Mouse (Mus musculus) right cerebral cortex, postnatal 25 days (tissue): ENCODE results near the gene Ffar1.
"Not testable (repeated sequence)": the region's sequence is repeated elsewhere in the genome, so short reads cannot be mapped to it uniquely, and the experiment has no call there.

ENCODE experiments used
- DNase-seq: peaks from one replicate; pipeline ENCODE4 v3.0.0; 2022

Ffar1 gene

DNA sequence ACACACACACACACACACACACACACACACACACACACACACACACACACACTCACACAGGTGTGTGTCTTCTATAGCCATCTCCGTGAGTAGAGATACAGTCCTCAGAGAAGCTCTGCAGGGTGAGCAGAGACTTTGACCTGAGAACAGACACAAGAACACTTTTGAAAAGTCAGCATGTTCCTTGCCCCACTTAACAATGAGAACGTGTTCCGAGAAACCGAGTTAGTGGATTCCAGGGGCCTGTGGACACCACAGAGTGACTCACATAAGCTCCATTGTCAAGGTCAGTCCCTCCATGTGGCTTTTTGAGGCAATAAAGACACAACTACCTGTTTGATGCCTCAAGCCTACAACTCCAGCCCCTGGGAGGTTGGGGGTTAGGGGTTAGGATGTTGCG is 14.0 kb downstream of the Ffar1 start:
- DNase-seq, result no peak

GRCm38 (mm10) chr7:30846505-30847053 is 14.8 kb downstream of the Ffar1 start:
- no peak for DNase-seq

GRCm38 (mm10) chr7:30844676-30845297 is 16.6 kb downstream of the Ffar1 start:
- no peak for DNase-seq

- no peak for DNase-seq
Observed at GRCm38 (mm10) chr7:30842092-30842491, 19.3 kb downstream of the Ffar1 start.

DNA sequence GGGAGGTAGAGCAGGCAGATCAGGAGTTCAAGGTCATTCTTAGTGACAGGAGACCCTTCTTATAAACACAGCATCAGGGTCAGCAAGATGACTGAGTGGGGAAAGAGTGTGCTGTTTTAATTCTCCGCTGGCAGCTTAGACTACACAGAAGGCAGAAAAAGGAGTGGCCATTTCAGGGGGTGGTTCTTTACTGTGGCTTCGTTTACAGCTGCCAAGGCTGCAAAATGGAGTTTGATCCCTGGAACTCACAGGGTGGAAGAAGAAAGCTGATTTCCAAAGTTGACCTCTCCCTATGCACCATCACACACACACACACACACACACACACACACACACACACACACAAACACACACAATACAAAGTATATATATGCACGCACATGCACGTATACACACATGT is 20.0 kb downstream of the Ffar1 start:
- no peak for DNase-seq

- no peak for DNase-seq
Observed at GRCm38 (mm10) chr7:30840306-30840705, 21.1 kb downstream of the Ffar1 start.

DNA sequence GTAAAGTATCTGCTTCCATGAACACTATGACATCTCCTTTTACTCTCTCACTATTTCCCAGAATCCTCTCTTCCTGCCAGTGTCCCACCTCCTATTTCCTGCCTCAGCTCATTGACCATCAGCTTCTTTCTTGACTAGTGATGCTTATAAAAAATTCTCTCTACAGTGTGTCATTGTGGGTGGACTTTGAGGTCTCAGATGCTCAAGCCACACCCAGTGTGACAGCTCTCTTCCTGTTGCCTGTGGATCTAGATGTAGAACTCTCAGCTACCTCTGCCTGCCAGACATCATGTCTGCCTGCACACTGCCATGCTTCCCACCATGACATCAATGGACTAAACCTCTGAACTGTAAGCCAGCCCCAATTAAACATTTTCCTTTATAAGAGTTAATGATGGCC is 24.1 kb downstream of the Ffar1 start:
- no peak for DNase-seq

DNA sequence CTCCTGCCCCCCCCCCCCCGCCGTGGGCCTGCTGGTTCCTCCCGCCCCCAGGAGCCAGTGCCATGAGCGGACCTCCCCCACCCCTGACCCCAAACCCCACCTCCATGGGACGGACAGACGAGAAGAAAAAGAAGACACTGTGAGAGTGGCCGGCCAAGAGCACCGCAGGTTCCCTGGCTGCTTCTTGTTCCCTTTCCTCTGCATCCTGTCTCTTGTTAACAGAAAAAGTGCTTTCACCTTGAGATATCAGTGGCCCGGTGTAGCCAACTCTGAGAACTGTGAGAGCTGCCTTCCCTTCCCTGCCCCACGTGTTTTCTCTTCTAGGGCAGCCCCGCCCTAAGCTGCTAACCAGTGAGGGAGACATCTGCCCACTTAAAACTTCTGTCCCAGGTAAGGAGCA is 28.7 kb downstream of the Ffar1 start:
- not testable (repeated sequence) for DNase-seq

DNA sequence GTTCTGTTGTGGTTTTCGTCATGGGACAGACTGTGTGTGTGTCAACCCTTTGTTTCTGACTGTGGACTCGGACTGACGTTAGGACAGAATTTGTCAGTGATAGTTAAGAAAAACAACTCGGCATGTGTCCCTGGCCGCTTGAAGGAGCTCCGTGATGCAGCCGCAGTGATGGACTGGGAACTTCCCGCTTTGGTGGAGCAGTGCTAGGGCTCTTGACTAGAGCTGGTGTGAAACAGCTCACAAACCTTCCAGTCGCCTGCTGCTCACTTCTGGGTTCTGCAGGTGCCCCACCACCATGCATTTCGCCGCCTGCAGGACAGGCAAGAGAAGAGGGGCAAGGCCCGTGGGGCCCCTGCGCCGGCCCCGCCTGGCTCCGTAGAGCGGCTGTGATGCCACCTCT is 29.1 kb downstream of the Ffar1 start:
- no peak for DNase-seq

DNA sequence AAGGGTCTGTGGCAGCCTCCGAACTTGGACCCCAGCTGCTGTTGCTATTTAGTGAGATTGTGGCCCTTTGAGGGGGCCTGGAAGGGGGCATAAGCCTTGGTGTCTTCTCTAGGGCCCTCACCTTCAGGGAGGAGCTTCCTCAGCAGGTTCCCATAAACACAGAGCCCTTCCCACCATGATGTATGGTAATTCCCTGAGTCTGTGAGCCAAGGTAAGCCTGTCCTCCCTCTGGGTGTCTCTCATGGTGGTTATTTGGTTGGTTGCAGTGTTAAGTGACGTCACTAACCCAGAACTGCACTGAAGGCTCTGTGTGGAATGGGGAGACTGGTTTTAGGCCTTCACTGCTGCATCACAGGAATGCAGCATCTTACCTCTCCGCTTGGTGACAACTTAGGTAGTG is 31.9 kb downstream of the Ffar1 start:
- no peak for DNase-seq

GRCm38 (mm10) chr7:30828871-30829270 is 32.5 kb downstream of the Ffar1 start:
- DNase-seq, result not testable (repeated sequence)

GRCm38 (mm10) chr7:30826660-30827059 is 34.7 kb downstream of the Ffar1 start:
- DNase-seq, result no peak

DNA sequence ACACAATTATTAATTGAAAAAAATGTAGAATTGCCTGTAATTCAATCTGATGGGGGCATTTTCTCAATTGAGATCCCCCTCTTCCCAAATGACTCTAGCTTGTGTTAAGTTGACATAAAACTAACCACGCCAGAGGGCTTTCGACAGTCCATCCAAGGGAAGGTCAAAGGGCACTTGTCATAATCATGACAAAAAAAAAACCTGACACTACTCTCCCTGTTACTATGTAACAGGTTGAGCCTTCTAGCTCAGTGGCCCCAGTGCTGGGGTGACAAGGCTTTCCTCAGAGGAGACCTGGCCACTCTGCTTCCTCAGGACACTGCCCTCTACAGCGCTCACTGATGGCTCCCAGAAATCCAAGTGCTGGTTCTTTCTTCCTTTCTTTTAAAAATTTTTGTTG is 37.1 kb downstream of the Ffar1 start:
- no peak for DNase-seq

- DNase-seq, result no peak
Observed at GRCm38 (mm10) chr7:30823675-30824074, 37.7 kb downstream of the Ffar1 start, which contains the start of gene Ffar2. Ffar2 (minus strand) TSS chr7:30823775.

- no peak for DNase-seq
Observed at GRCm38 (mm10) chr7:30821532-30821931, 39.8 kb downstream of the Ffar1 start.

- no peak for DNase-seq
Observed at GRCm38 (mm10) chr7:30820854-30821445, 40.4 kb downstream of the Ffar1 start.

- no peak for DNase-seq
Observed at GRCm38 (mm10) chr7:30820131-30820530, 41.2 kb downstream of the Ffar1 start.

DNA sequence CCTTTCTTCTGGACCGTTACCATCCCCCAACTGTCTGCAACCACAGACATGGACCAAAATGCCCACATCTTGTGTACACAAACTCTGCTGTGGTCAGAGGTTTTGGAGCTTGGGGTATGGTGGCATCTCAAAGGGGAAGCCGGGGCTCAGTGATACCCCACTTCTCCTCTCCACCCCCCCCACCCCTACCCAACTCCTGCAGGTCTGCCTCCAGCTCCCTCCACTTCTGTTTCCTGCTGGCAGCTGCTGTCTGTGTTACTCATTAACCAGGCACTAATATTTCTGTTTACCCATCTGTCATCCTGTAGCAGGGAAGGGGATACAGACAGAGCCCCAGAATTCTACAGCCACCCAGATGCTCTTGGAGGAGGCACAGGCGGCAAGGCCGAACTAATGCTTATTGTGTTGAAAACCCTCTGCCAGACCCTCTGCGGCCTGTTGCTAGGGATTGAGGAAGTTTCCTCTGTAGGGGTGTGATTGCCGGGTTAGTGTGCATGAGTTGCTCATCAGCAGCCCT is 49.0 kb downstream of the Ffar1 start:
- no peak for DNase-seq

GRCm38 (mm10) chr7:30811757-30812290 is 49.5 kb downstream of the Ffar1 start:
- DNase-seq, result no peak

DNA sequence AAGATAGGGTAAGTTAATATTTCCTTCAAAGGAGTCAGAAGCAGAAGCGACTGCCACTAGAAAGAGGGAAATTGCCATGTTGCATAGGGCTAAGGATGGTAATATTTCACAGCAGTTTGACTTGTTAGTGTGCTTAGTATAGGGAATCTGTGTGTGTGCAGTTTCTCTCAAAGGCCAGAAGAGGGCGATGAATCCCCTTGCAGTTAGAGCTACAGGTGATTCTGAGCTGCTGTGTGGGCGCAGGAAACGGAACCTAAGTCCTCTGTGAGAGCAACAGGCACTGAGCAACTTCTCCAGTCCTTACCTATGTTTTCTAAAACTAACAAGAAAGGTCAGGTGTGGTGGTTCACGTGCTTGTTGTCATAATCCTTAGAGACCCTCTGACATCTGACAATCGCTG is 51.0 kb downstream of the Ffar1 start:
- no peak for DNase-seq
